Mouse (Mus musculus) lung, postnatal 4 days (tissue): ENCODE measurements around the gene Csrp2.
A peak's percentile ranks its signal among the peaks of the same experiment; 100 is the strongest.

Source experiments
- DNase-seq, 2 experiments: peaks; one replicate each; pipeline ENCODE4 v3.0.0; 2021

Csrp2 gene

GRCm38 (mm10) chr10:110974463-110974862, 54.9 kb downstream of the Csrp2 start:
- peak; percentile 39 to 46 for DNase-seq

GRCm38 (mm10) chr10:110974885-110975284, 55.3 kb downstream of the Csrp2 start:
- no peak for DNase-seq

- DNase-seq: peak in 1 of 2 experiments; percentile 43
These were observed 56.5 kb downstream of the Csrp2 start for GRCm38 (mm10) chr10:110976046-110976445.

GRCm38 (mm10) chr10:110977379-110977778, 57.8 kb downstream of the Csrp2 start:
- no peak for DNase-seq

GRCm38 (mm10) chr10:110979431-110979830, 59.8 kb downstream of the Csrp2 start:
- DNase-seq: no peak

- no peak for DNase-seq
These were observed 60.9 kb downstream of the Csrp2 start for GRCm38 (mm10) chr10:110980441-110980840.

- DNase-seq: no peak
These were observed 63.2 kb downstream of the Csrp2 start for GRCm38 (mm10) chr10:110982771-110983170.

GRCm38 (mm10) chr10:110986682-110987081, 67.1 kb downstream of the Csrp2 start:
- no peak for DNase-seq
